Mouse (Mus musculus) E14TG2a.4 (cell line): Measurements from ENCODE around the gene Lect2.

Experiments used
- H3K27me3 ChIP-seq: 2 replicates; pipeline ENCODE4 v1.6.1; 2014; ENCODE audit warnings: low read length, control low read depth; ENCODE audit not compliant: insufficient read depth
- H3K36me3 ChIP-seq: 2 replicates; pipeline ENCODE4 v1.6.1; 2014; ENCODE audit warnings: low read length, control low read depth; ENCODE audit not compliant: insufficient read depth
- H3K4me1 ChIP-seq: replicated peaks from 2 replicates; pipeline ENCODE4 v1.6.1; 2014; ENCODE audit warnings: low read depth, low read length, control low read depth
- H3K4me3 ChIP-seq: replicated peaks from 2 replicates; pipeline ENCODE4 v1.5.1; 2014; ENCODE audit warnings: mild to moderate bottlenecking, low read length
- H3K9me3 ChIP-seq: 2 replicates; pipeline ENCODE4 v1.6.1; 2014; ENCODE audit warnings: low read length, control low read depth
- CTCF ChIP-seq: conservative IDR thresholded peaks from 2 replicates; pipeline ENCODE4 v1.5.1; 2014; ENCODE audit warnings: low read length
- NANOG ChIP-seq: IDR thresholded peaks from 2 replicates; pipeline ENCODE4 v1.6.1; 2014; ENCODE audit warnings: borderline replicate concordance, low read length, mixed read lengths
- POU5F1 ChIP-seq: IDR thresholded peaks from 2 replicates; pipeline ENCODE4 v1.6.1; 2014; ENCODE audit warnings: low read length, borderline replicate concordance

The Lect2 gene

DNA sequence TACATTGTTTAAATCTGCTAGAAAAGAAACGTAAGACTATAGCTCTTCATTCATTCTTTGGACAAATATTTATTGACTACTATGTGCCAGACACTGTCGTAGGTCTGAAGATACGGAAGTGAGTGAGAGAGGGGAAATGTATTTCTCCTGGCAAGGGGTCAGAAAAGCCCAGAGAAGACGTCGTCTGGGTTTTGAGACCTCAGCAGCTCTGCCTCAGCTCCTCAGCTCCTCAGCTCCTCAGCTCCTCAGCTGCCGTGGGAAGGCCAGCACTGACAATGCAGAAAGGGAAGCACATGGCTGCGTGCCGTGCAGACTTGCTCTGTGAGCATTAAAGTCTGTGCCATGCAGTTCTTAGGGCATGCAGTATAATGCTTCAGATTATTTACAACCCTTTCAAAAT, 18.6 kb downstream of the Lect2 start:
- H3K27me3 ChIP-seq, result peaks cover 6% of the 10 kb centered on the region; the same call in 1 of the 2 replicates
- peaks cover 16% of the 10 kb centered on the region for H3K9me3 ChIP-seq
- no peaks in the 10 kb centered on the region for H3K4me1 ChIP-seq
- H3K36me3 ChIP-seq, result no peaks in the 10 kb centered on the region
- TF ChIP-seq NANOG (no peak), CTCF (no peak), POU5F1 (no peak)
- no peak overlapping the region for H3K4me3 ChIP-seq

DNA sequence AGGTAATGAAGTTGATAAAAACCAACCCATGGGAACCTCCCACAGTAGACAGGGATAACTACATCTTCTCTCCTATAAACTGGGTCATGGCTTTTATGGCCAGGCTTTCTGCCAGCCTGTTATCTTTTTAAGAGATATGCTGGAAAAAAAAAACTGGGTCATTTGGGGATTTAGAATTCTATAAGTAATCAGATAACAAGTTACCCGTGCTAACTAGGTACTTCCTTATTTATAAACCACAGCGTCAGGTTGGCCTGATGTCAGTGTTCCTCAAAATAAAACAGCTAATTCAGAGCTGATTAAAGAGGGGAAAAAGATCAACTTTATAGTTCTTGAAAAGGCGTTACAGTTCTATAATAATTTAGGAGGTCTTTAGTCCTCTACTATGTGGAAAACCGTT, 19.3 kb downstream of the Lect2 start:
- H3K36me3 ChIP-seq, result no peaks in the 10 kb centered on the region
- peaks cover 10% of the 10 kb centered on the region; the same call in 1 of the 2 replicates for H3K9me3 ChIP-seq
- H3K4me1 ChIP-seq, result no peaks in the 10 kb centered on the region
- peaks cover 6% of the 10 kb centered on the region; the same call in 1 of the 2 replicates for H3K27me3 ChIP-seq
- H3K4me3 ChIP-seq, result no peak overlapping the region
- TF ChIP-seq CTCF (no peak), POU5F1 (no peak), NANOG (no peak)

DNA sequence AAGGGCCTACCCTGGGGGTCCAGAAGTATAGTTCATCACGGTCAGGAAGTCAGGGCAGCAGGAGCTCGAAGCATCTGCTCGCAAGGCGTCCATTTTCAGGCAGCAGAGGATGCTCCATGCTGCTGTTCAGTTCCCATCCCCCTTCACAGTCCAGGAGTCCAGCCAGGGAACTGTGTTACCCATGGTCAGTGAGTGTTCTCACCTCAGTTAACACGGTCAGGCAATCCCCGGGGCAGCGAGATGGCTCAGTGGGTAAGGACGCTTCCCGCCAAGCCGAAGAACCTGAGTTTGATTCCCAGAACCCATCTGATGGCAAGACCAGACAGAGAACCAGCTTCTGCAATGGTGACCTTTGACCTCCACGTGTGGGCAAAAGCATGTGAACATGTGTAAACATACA, 20.0 kb downstream of the Lect2 start:
- peaks cover 2% of the 10 kb centered on the region; the same call in 1 of the 2 replicates for H3K9me3 ChIP-seq
- H3K4me1 ChIP-seq, result no peaks in the 10 kb centered on the region
- H3K4me3 ChIP-seq, result no peak overlapping the region
- TF ChIP-seq NANOG (no peak), POU5F1 (no peak), CTCF (no peak)
- H3K36me3 ChIP-seq, result no peaks in the 10 kb centered on the region
- H3K27me3 ChIP-seq, result peaks cover 6% of the 10 kb centered on the region; the same call in 1 of the 2 replicates

DNA sequence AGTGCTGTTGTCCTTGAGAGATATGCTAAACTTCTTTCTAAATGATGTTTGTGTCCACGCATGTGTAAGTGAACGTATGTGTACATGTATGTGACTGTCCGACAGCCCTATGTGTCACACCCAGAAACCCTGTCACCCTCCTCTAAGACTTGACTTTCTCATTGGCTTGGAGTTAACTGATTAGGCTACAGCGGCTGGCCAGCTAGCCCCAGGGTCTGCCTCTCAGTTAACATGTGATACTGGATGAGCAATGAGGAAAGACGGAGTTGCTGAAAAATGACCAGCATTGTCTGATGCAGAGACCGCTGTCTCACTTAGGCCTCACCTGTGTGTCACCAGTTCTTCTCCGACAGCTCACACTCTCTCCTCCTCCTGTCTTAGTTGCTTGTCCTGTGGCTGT, 20.5 kb downstream of the Lect2 start:
- no peak for TF ChIP-seq POU5F1
- TF ChIP-seq NANOG, result no peak
- TF ChIP-seq CTCF, result no peak
- Histone ChIP-seq H3K4me3 (no peak overlapping the region), H3K9me3 (no peaks in the 10 kb centered on the region), H3K4me1 (no peaks in the 10 kb centered on the region), H3K27me3 (peaks cover 6% of the 10 kb centered on the region; the same call in 1 of the 2 replicates), H3K36me3 (no peaks in the 10 kb centered on the region)

DNA sequence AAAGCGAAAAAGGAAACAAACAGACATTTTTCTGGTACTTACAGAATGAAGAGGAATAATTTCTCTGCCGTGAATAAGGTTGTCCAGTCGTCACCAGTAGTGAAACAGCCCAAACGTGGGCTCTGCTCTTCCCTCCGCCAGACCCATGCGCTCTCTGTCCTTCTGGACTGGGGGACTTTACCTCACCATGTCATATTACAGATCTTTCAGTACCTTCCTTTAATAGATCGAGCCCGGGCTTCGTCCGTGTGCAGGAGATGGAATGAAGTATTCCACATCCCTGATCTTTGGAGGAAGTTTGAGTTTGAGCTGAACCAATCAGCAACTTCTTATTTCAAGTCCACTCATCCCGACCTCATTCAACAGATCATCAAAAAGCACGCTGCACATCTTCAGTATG, 21.4 kb downstream of the Lect2 start:
- H3K4me1 ChIP-seq, result no peaks in the 10 kb centered on the region
- no peak for TF ChIP-seq NANOG
- TF ChIP-seq POU5F1, result no peak
- TF ChIP-seq CTCF, result no peak

GRCm38 (mm10) chr13:56522821-56523167, 25.5 kb downstream of the Lect2 start:
- peaks cover 30% of the 10 kb centered on the region for H3K9me3 ChIP-seq
- peak overlapping the region; percentile 82 for H3K4me3 ChIP-seq
- H3K27me3 ChIP-seq, result peaks cover 6% of the 10 kb centered on the region; the same call in 1 of the 2 replicates
- TF ChIP-seq NANOG, result no peak
- TF ChIP-seq POU5F1, result no peak
- TF ChIP-seq CTCF, result no peak
- no peaks in the 10 kb centered on the region for H3K36me3 ChIP-seq
- no peaks in the 10 kb centered on the region for H3K4me1 ChIP-seq

More for the DNA sequence above, 21.4 kb downstream of the Lect2 start:
- Histone ChIP-seq H3K4me3 (no peak overlapping the region), H3K27me3 (peaks cover 6% of the 10 kb centered on the region; the same call in 1 of the 2 replicates), H3K9me3 (peaks cover 2% of the 10 kb centered on the region; the same call in 1 of the 2 replicates), H3K36me3 (no peaks in the 10 kb centered on the region)

GRCm38 (mm10) chr13:56522081-56522820, 26.1 kb downstream of the Lect2 start, which contains the start of gene Fbxl21:
Fbxl21 (plus strand) TSS chr13:56522472.
- H3K9me3 ChIP-seq, result peaks cover 30% of the 10 kb centered on the region
- H3K36me3 ChIP-seq, result no peaks in the 10 kb centered on the region
- TF ChIP-seq POU5F1 (no peak), NANOG (no peak), CTCF (no peak)
- peaks cover 6% of the 10 kb centered on the region; the same call in 1 of the 2 replicates for H3K27me3 ChIP-seq
- H3K4me1 ChIP-seq, result no peaks in the 10 kb centered on the region
- peak within 1 kb of the TSS; percentile 82 for H3K4me3 ChIP-seq

- H3K4me1 ChIP-seq, result peaks cover 5% of the 10 kb centered on the region
- no peaks in the 10 kb centered on the region; the same call in 1 of the 2 replicates for H3K27me3 ChIP-seq
- TF ChIP-seq CTCF, result no peak
- no peak for TF ChIP-seq POU5F1
- TF ChIP-seq NANOG, result no peak
- H3K4me3 ChIP-seq, result no peak overlapping the region
- H3K36me3 ChIP-seq, result no peaks in the 10 kb centered on the region
- H3K9me3 ChIP-seq, result peaks cover 28% of the 10 kb centered on the region
Measured at GRCm38 (mm10) chr13:56516816-56517215, 31.5 kb downstream of the Lect2 start.
